Mouse (Mus musculus) embryonic facial prominence, embryonic 12.5 days (tissue): ENCODE measurements around the gene S100pbp. TPM values are rescaled to one million over a fixed set of nuclear protein-coding genes. Genes with fewer than 3 reads are reported as not detected.

Experiments used
- ATAC-seq: fragments of 200-750 bp; cut with Nextera tagmentation; 2 replicates; pipeline ENCODE4 v1.8.0; 2017; ENCODE audit not compliant: insufficient number of reproducible peaks, insufficient read depth, low FRiP score, low TSS enrichment
- H3K27ac ChIP-seq: fragments of 300-500 bp; sonication (generic); 2 replicates; pipeline ENCODE4 v1.5.1; 2016; ENCODE audit warnings: mild to moderate bottlenecking
- H3K27me3 ChIP-seq: fragments of 300-500 bp; sonication (generic); 2 replicates; pipeline ENCODE4 v1.6.1; 2016; ENCODE audit warnings: mild to moderate bottlenecking, moderate library complexity
- H3K36me3 ChIP-seq: fragments of 300-500 bp; sonication (generic); 2 replicates; pipeline ENCODE4 v1.6.1; 2016; ENCODE audit warnings: mild to moderate bottlenecking
- H3K4me1 ChIP-seq: fragments of 300-500 bp; sonication (generic); 2 replicates; pipeline ENCODE4 v1.6.1; 2016
- H3K4me2 ChIP-seq: fragments of 300-500 bp; sonication (generic); replicated peaks from 2 replicates; pipeline ENCODE4 v1.6.1; 2016; ENCODE audit warnings: mild to moderate bottlenecking, moderate library complexity
- H3K4me3 ChIP-seq: fragments of 300-500 bp; sonication (generic); 2 replicates; pipeline ENCODE4 v1.5.1; 2016; ENCODE audit warnings: mild to moderate bottlenecking
- H3K9ac ChIP-seq: fragments of 300-500 bp; sonication (generic); 2 replicates; pipeline ENCODE4 v1.6.1; 2016; ENCODE audit warnings: mild to moderate bottlenecking, moderate library complexity
- H3K9me3 ChIP-seq: fragments of 300-500 bp; sonication (generic); 2 replicates; pipeline ENCODE4 v1.6.1; 2016; ENCODE audit warnings: mild to moderate bottlenecking, moderate library complexity
- WGBS: fragments of 180-500 bp; shearing (Covaris S2); methylation state at CpG from one replicate; pipeline ENCODE4 v1.1.7; 2016; 5-methylcytosine and 5-hydroxymethylcytosine counted together
- polyA plus RNA-seq: library from polyadenylated mRNA; unstranded; fragments of >200 nt; fragmentation: Nextera tagmentation; extraction: Ambion mirVana; gene quantifications from 2 replicates; pipeline ENCODE4 v1.2.1, GENCODE M21; 2016

The S100pbp gene
- polyA plus RNA-seq, 1 experiment from 2014 or later, result 28.7 TPM

DNA sequence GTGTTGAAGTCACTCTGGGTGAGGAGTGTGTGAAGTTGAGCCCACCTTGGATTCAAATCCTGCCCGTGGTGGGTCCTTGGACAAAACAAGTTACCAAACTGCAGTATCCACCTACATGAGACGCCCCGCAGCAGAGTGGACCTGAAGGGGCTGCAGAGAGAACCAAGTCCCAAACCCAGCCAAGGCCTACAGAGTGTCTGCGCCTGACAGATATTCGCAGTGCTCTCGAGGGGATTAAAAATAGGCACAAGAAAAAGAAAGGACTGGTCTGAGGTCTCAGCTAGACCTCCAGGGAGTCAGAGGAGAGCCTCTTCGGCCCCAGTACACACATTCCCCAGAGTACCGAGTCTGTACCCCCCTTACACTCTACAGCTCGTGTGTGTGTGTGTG lies 53.3 kb downstream of the S100pbp start:
- peak overlapping the region; percentile 60 for H3K4me3 ChIP-seq
- peak overlapping the region; percentile 73 for H3K9ac ChIP-seq
- H3K36me3 ChIP-seq, result no peaks in the 10 kb centered on the region
- H3K9me3 ChIP-seq, result no peaks in the 10 kb centered on the region
- WGBS, result 36% methylated on average over 9 of the region's 9 CpGs
- peaks cover 33% of the 10 kb centered on the region for H3K27me3 ChIP-seq
- no peak overlapping the region for H3K27ac ChIP-seq
- peak overlapping the region; percentile 90 for H3K4me2 ChIP-seq
- ATAC-seq, result no peak
- peaks cover 20% of the 10 kb centered on the region for H3K4me1 ChIP-seq

DNA sequence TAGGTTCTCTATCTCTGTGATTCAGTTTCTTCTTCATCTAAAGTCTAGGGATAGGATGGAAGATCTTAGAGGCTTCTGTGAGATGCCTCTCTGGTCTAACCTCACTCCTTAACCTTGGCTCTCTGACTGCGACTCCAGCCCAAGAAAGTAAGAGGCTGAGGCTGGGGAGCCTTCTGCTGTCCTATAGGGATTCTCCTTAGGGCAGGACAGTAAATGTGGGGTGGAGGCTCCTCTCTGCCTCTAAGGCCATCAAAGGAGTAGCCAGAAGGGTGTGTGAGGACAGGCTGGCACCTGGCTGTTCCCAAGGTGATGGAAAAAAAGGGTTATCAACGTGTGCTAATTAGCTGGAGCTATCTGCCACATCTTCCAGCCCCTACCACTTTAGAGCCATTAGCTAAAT lies 53.9 kb downstream of the S100pbp start:
- Histone ChIP-seq H3K27me3 (peaks cover 33% of the 10 kb centered on the region), H3K9me3 (no peaks in the 10 kb centered on the region), H3K4me3 (peak overlapping the region; percentile 60; the same call in 1 of the 2 replicates), H3K27ac (no peak overlapping the region), H3K9ac (no peak overlapping the region), H3K4me2 (no peak overlapping the region), H3K4me1 (peaks cover 24% of the 10 kb centered on the region), H3K36me3 (no peaks in the 10 kb centered on the region)
- ATAC-seq, result no peak
- WGBS, result 62% methylated on average over 2 of the region's 2 CpGs

DNA sequence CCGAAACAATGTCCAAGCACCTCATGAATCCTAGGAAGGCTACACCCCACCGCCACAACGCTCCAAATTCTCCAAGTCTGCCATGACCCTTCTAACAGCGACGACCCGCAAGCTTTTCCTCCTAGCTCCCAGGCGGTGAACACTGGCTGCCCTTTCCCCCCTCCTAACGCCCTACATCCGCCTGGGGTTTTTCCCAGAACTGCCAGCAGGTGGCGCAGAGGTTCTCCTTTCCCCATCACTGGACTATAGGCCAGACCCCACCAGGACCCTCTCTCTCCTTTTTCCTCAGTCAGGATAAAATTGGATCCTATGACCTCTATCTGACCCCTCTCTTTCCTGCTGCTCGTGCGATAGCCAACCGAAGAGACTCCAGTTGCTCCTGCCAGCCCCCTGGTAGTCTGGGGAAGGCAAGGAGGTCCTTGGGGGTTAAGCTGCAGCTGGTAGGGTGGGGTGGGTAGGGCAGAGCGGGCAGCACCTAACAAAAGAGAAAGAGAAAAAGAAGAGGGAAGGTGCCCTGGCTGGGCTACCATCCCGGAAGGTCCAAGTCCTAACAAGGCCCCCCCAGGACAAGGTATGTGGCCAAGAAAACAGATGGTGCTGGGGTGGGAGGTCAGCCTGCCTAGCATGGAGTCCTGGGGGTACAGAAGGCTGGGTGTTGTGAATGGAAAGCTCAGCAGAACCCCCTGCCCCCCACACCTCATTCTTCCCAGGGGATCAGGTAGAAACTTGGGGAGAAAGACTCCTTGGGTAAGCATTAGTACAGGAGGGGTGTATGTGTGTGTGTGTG lies 54.5 kb downstream of the S100pbp start:
- Histone ChIP-seq H3K27me3 (peaks cover 33% of the 10 kb centered on the region), H3K27ac (no peak overlapping the region), H3K9ac (no peak overlapping the region), H3K4me3 (no peak overlapping the region), H3K4me2 (peak overlapping the region; percentile 23; the same call in 1 of the 2 replicates), H3K4me1 (peaks cover 27% of the 10 kb centered on the region), H3K36me3 (no peaks in the 10 kb centered on the region), H3K9me3 (no peaks in the 10 kb centered on the region)
- WGBS, result 9% methylated on average over 15 of the region's 15 CpGs
- ATAC-seq, result no peak

DNA sequence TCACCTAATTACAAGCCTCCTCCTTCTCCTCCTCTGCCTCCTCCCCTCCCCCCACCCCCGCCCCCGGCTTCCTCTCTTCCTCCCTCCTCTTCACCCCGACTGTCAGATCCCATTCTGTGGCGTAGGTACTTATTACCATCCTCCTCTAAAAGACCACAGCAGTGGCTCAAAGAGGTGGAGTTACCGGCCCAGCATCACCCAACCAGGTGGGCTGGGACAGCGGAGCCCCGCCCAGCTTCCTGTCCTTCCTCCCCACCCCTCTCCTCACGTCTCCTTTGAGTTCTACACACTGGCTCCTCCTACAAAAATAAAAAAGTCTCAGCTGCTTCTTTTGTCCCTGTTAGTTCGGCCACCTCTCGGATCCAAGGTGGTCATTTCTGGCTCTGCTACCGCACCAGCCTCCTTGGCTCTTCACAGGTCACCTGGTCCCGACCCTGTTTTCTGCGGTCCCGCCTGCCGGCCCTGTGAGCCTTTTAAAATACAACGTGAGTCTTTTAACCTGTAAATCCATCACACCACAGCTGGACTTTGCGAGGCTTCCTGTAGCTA lies 58.7 kb downstream of the S100pbp start:
- Histone ChIP-seq H3K36me3 (no peaks in the 10 kb centered on the region), H3K27ac (peak overlapping the region; percentile 51), H3K9me3 (no peaks in the 10 kb centered on the region), H3K27me3 (peaks cover 9% of the 10 kb centered on the region), H3K4me1 (peaks cover 37% of the 10 kb centered on the region), H3K9ac (peak overlapping the region; percentile 34; the same call in 1 of the 2 replicates), H3K4me2 (peak overlapping the region; percentile 45), H3K4me3 (peak overlapping the region; percentile 29)
- WGBS, result 2% methylated on average over 16 of the region's 17 CpGs
- peak; percentile 74 for ATAC-seq

DNA sequence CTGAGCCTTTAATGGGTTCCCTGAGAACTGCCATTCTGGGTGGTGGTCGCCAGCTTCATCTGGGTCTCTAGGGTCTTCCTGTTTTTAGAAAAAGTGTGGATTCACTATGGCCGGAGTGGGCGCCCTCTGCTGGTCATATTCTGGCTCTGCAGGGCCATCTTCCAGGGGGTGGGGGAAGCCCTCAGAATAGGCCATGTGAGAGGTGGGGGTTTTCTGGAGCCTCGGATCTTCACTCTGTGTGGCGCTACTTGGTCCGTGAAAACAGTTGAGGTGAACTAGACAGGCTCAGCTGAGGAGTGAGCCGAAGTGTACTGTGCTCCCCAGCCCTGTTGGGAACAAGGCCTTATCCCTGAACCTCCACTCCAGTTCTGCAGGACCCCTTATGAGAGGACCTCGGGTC lies 59.4 kb downstream of the S100pbp start:
- WGBS, result 3% methylated on average over 8 of the region's 8 CpGs
- peaks cover 8% of the 10 kb centered on the region for H3K27me3 ChIP-seq

DNA sequence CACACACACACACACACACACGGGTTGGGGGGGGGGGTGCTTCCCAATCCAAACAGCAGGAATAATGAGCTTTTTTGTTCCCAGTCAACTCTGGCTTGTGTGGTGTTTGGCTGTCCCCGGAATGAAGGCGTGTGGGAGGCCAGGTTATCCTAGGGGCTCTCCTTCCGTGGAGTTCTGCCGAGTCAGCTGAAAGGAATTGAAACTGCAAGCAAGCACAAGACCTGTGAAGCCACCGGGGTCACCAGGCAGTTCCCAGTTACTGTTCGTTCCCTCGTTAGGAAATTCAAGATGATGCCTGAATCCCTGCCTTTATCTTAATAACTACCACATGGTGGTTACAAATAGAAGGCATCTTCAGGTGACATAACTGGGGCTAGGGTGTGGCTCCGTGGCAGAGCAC lies 60.1 kb downstream of the S100pbp start:
- ATAC-seq, result no peak
- WGBS, result 21% methylated on average over 9 of the region's 9 CpGs
- Histone ChIP-seq H3K27me3 (peaks cover 14% of the 10 kb centered on the region), H3K9me3 (no peaks in the 10 kb centered on the region), H3K9ac (peak overlapping the region; percentile 7; the same call in 1 of the 2 replicates), H3K4me2 (no peak overlapping the region), H3K27ac (no peak overlapping the region; the same call in 1 of the 2 replicates), H3K4me3 (no peak overlapping the region), H3K4me1 (peaks cover 41% of the 10 kb centered on the region), H3K36me3 (no peaks in the 10 kb centered on the region)

More for the DNA sequence above, 59.4 kb downstream of the S100pbp start:
- H3K9me3 ChIP-seq, result no peaks in the 10 kb centered on the region
- H3K4me3 ChIP-seq, result peak overlapping the region; percentile 29; the same call in 1 of the 2 replicates
- peak overlapping the region; percentile 45 for H3K4me2 ChIP-seq
- peak overlapping the region; percentile 34; the same call in 1 of the 2 replicates for H3K9ac ChIP-seq
- peaks cover 42% of the 10 kb centered on the region for H3K4me1 ChIP-seq
- H3K27ac ChIP-seq, result 0 out of 2 replicates have a peak overlapping the region, but pooled peaks have one; percentile 51
- H3K36me3 ChIP-seq, result no peaks in the 10 kb centered on the region
- ATAC-seq, result 0 out of 2 replicates have a peak, but pooled peaks have one; percentile 29

DNA sequence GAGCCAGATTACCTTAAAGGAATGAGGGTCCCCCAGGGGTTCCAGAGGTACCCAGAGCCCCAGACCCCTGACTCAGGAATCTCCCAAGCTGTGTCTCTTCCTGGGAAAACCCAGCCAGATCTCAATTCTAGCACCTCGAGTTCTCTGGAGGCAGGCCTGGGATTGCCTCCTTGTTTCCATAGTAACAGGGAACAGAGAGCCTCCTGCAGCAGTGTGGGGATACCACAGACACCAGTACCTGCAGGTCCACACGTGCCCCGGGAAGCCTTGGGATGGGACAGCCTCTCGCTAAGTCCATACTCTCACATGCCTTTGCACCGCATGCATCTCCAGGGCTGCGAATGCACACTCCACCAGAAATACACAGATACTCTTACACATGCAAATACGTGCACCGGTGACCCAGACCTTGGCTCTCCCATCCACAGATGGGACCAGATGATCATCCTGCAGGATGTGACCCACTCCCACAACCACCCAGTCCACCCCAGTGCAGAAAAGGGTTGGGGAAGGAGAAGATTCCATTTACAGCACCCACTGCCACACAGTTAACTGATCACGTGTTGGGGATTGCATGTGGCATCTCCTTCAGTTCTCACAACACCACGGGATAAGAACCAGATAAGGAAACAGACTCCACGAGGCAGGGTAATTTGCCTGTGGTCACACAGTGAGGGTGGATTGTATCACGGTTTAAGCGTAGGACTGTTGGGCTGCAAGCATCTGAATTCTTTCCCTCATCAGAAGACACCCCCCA lies 60.8 kb downstream of the S100pbp start:
- Histone ChIP-seq H3K36me3 (no peaks in the 10 kb centered on the region), H3K4me3 (no peak overlapping the region), H3K27ac (no peak overlapping the region; the same call in 1 of the 2 replicates), H3K9ac (no peak overlapping the region; the same call in 1 of the 2 replicates), H3K9me3 (no peaks in the 10 kb centered on the region), H3K4me1 (peaks cover 41% of the 10 kb centered on the region), H3K4me2 (no peak overlapping the region), H3K27me3 (peaks cover 17% of the 10 kb centered on the region)
- ATAC-seq, result no peak
- 52% methylated on average over 13 of the region's 13 CpGs for WGBS

DNA sequence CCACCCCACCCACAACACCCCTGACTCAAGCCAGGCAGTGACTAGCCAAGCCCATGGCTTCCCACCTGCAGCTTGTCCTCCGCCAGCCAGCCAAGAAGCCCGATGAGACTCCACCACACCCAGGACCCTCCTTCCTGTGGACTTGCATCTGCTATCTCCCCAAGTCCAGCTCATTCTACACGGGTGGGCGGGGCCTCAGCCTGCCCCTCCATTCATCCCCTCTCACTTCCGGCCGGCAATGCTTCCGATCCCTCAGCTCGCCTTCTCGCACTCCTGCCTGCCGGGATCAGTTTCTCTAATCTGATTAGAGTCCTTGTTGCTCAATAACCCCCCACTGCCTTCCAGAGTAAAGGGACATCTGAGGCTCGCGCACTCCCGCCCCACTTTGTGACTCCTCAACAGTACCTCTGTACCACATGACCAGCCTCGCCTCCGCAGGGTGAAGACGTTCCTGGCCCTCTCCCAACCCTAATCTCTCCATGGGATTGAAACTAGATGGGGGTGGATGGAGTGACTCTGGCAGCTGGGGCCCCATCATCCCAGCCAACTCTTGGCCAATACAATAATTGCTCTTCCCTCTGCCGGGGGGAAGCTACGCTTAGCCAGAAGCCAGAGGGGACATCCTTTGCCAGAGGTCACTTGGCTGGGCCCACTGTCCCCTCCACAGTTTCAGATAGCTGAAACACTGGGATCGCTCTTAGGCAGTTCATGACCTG lies 63.6 kb downstream of the S100pbp start:
- H3K4me2 ChIP-seq, result peak overlapping the region; percentile 36
- H3K4me1 ChIP-seq, result peaks cover 49% of the 10 kb centered on the region
- H3K9ac ChIP-seq, result no peak overlapping the region
- no peak overlapping the region for H3K27ac ChIP-seq
- no peaks in the 10 kb centered on the region for H3K9me3 ChIP-seq
- 0 out of 2 replicates have a peak overlapping the region, but pooled peaks have one; percentile 16 for H3K4me3 ChIP-seq
- no peaks in the 10 kb centered on the region for H3K36me3 ChIP-seq
- WGBS, result 11% methylated on average over 19 of the region's 19 CpGs
- no peak for ATAC-seq
- peaks cover 45% of the 10 kb centered on the region for H3K27me3 ChIP-seq

DNA sequence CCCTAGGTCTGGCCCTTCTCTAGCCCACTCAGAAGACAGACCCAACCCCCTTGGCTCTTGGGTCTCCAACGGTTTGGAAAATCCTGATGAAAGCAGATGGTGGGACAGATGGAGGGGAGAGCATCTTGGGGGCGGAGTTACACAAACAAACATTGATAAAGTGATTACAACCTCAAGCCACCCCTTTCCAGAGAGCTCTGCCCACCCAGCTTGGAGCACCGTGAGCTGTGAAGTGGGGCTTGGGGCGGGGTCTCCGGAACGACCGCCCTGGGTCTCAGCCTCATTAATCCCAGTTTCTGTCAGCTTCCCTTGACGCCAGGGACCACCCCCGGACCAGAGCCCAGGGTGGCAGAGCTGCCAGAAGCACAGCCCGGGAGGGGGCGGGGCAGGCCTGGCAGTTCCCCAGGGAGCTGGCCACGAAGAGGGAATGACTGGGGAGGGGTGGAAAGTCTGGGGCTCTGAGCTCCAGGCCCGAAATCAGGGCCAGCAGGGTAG lies 64.8 kb downstream of the S100pbp start:
- Histone ChIP-seq H3K4me2 (no peak overlapping the region), H3K36me3 (no peaks in the 10 kb centered on the region), H3K4me1 (peaks cover 45% of the 10 kb centered on the region), H3K9ac (0 out of 2 replicates have a peak overlapping the region, but pooled peaks have one; percentile 7), H3K4me3 (no peak overlapping the region), H3K9me3 (no peaks in the 10 kb centered on the region), H3K27me3 (peaks cover 57% of the 10 kb centered on the region), H3K27ac (no peak overlapping the region)
- 11% methylated on average over 13 of the region's 13 CpGs for WGBS
- no peak for ATAC-seq

DNA sequence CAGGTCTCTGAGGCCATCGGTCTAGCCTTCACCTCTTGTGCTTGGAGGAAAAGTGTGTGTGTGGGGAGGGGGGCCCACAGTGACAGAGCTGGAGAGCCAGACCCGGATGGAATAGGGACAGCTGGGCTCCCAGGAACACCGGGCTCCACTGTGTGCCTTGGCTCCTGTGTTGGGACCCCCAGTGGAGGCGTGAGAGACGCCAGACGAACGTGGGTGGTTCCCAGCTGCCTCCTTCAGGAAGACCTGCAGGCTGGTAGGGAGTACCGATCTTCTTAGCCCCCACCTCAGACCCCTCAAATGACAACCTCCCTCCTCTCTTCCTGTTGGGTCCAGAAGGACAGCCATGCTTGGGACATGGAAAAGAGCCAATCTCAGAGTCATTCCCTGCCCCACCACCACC lies 66.8 kb downstream of the S100pbp start:
- 27% methylated on average over 8 of the region's 8 CpGs for WGBS
- peaks cover 64% of the 10 kb centered on the region for H3K27me3 ChIP-seq
- no peak for ATAC-seq

DNA sequence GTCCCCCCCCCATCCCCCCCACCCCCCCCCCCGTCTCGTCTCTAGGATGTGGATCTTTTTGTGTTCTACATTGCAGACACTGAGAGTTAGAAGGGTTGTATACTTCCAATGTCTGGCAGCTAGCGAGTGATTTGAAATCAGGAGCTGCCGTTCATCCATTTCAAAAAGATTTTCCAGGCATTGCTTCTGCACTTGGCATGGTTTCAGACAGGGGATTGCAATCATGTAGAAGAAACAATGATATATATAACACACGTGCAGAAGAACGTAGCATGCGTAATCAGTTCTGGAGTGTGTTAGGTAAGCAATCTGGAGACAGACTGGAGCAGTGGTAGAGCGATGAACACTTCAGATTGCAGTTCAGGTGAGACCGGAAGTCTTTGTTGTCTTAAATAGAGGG lies 67.4 kb downstream of the S100pbp start:
- peaks cover 64% of the 10 kb centered on the region for H3K27me3 ChIP-seq

More for the DNA sequence above, 66.8 kb downstream of the S100pbp start:
- H3K36me3 ChIP-seq, result no peaks in the 10 kb centered on the region
- H3K27ac ChIP-seq, result no peak overlapping the region
- peaks cover 32% of the 10 kb centered on the region for H3K4me1 ChIP-seq
- no peaks in the 10 kb centered on the region for H3K9me3 ChIP-seq
- no peak overlapping the region for H3K4me3 ChIP-seq
- H3K4me2 ChIP-seq, result no peak overlapping the region
- H3K9ac ChIP-seq, result no peak overlapping the region

More for the DNA sequence above, 67.4 kb downstream of the S100pbp start:
- Histone ChIP-seq H3K4me1 (peaks cover 32% of the 10 kb centered on the region), H3K4me2 (peak overlapping the region; percentile 97; the same call in 1 of the 2 replicates), H3K27ac (no peak overlapping the region), H3K9ac (no peak overlapping the region), H3K9me3 (no peaks in the 10 kb centered on the region), H3K4me3 (no peak overlapping the region), H3K36me3 (no peaks in the 10 kb centered on the region)
- ATAC-seq, result no peak
- WGBS, result 33% methylated on average over 9 of the region's 9 CpGs
